Mouse (Mus musculus) adrenal gland, postnatal 25 days (tissue): ENCODE measurements around the gene Slu7. TPM values are rescaled to one million over a fixed set of nuclear protein-coding genes. Genes with fewer than 3 reads are reported as not detected.

ENCODE experiments used
- DNase-seq: peaks from one replicate; pipeline ENCODE4 v3.0.0; 2021; ENCODE audit warnings: mixed read lengths
- long read RNA-seq: library from polyadenylated mRNA; stranded (forward); transcript quantifications from one replicate; pipeline ENCODE4 v2.0.0, GENCODE M21; 2021
- total RNA-seq: library from RNA; stranded (reverse); gene quantifications from 2 replicates; pipeline ENCODE4 v1.2.3, GENCODE M21; 2021

The Slu7 gene
- 41.8 and 48.1 TPM in 2 replicates for total RNA-seq
- long read RNA-seq, transcript Slu7-201 (16 exons, 3,625 nt) = major isoform, 8 of 37 reads
- long read RNA-seq, partial matches to known transcripts = 17 of 37 reads
- long read RNA-seq, other reads (novel, unspliced or antisense) = 11 of 37 reads

DNA sequence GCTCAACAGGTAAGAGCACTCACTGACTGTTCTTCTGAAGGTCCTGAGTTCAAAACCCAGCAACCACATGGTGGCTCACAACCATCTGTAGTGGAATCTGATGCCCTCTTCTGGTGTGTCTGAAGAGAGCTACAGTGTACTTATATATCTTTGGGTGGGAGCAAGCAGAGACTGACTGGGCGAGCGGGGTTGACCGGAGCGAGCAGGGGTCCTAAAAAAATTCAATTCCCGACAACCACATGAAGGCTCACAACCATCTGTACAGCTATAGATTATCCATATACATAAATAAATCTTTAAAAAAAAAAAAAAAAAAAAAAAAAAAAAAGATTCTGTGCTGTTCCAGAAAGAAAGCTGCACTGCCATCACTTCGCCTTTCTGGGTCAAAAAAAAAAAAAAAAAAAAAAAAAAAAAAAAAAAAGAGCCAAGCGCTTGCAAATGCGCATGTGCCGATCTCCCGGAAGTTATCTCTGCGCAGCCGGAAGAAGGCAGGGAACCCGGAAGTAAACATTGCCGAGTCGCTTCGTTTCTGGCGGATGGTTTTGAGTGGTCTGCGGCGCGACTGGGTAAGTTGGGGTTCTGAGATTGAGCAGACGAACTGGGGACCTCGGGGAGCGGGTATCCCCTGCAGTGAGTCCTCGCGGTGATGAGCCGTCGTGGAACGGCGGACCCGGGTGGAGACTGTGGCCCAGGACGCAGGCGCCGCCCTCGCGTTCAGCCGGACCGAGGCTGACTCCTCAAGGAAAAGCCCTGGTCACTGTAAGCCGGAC is at the start of gene Slu7:
Gene Slu7 (plus strand): TSS at position 491 of the 770 bp plus-strand sequence.
- peak; percentile 74 for DNase-seq

DNA sequence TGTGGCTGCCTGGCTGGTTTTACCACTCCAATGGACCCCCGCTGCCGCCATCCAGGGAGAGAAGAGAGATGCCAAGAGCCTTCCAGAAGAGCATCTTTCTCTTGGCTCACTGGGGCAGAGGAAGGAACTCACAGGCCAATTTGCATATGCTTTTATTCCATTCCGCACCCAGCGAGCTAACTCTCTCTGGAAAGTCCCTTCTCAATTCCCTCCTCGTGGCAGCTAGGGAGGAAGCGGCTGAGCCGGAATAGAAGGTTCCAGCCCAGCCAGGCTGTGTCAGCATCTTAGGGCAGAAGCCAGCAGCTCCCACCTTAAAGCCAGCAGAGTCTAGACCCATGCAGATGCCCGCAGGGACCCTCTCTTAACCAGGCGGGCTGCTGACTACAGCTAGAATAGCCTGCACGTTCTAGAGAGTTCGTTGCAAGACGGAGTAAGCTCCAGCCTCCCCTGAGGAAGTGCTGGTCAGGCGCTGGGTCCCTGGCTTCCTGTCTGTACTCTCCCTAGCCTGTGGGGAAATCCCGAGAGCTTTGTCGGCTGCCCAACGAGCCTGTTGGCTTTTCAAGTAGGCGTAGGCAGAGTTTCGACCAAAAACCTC is 48.4 kb upstream of the Slu7 start:
- peak; percentile 44 for DNase-seq

DNA sequence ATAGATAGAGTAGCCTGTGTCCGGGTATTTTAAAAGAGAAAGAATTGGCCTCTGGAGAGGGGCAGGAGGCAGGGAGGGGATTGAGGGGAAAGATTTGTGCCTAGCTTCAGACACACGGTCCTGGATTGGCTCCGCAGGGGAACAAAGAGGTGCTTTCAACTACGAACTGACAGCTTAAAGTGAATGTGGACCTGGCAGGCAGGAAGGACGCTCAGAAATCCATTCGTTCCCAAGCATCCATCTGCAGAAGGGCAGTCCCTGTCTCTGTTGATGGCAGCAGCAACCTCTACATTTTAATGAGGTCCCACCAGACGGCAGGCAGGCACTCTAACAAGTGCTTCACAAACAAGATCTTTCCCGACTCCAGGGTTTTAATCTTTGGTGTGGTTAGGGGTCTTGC is 47.8 kb upstream of the Slu7 start:
- DNase-seq = no peak

DNA sequence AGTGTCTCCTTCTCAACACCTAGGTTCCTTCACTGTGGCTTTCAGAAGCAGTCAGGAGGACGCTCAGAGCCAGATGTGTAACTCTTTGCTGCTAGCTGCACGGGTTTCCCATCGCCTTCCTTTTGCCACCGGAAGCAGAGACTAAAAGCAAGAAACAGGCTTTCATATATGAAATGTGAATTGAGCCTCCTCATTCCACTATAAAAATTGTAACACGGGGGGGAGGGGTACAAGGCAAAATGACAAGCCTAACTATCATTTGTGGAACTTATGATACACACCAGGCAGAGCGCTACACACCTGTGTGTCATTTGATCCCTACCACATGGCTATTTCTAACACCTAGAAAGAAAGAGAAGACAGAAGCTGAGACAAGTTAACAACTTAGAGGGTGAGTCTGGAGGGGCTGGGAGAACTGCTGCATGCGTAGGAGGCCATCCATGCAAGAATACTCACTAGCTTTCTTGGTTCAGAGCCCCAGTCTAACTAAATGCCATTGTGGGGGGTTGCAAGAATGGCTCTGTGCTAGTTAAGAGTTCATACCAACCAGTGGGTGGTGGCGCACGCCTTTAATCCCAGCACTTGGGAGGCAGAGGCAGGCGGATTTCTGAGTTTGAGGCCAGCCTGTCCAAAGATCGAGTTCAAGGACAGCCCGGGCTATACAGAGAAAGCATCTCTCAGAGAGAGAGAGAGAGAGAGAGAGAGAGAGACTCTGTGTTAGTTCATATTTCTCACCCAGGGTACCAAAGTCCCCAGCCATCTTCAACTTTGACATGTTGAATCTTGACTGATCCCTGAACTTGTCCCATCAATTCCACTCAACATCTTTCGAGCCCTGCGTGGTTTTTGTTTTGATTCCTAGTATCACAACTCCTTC is 46.3 kb upstream of the Slu7 start:
- no peak for DNase-seq

DNA sequence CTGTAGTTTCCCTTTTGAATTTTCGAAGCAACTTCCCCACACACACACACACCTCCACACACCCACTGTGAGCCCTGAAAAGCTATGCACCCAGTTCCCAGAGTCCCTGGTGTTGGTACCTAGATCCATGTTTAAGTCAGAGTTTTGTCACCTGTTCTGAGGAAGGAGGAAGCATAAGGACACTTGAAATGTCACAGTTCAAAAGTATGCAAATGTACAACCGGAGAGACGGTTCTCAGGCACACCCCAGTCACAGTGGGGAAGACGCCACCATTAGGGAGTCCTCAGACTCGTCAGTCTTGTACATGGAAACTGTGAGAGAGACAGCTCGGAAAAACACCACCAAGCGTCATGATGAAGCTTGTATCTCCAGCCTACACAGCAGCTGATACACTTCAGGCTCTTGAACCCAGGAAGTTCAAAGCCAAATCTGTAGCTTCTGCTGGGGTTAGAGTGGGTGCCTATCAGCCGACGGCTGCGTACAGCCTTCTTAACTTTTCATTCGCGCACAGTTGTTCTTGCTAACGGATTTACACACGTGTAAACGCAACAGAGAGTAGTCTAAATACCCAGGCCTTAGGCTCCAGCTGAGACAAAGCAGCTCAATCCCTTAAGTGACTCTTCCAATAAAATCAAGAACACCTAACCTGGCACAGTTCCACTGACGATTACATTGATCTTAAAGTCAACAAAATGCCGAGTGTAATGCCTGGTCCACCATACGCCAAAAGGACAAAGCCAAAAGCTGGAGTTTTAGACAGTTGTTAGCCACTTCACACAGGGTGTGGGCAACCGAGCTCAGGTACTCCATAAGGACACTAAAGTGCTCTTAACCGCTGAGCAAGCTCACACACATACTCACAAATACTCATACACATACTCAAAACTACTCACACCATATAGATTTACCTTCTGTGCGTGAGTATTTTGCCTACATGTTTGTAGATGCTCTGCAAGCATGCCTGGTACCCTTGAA is 45.1 kb upstream of the Slu7 start:
- DNase-seq = no peak

DNA sequence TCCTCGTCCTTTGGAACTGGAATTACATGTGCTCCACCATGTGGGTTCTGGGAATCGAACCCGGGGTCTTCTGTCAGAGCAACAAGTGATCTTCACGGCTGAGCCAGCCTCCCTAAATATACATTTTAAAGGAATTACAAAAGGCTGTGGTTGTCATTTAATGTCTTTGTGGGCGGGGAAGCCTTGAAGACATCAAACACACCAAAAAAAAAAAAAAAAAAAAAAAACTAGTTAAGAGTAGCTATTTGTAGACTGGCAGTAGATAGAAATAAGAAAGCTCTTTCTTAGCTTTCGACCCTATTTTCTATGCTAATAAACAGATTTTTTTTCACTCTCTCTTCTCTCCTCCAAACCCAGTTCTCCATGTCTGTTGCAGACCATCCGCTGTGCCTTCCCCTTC is 44.4 kb upstream of the Slu7 start:
- no peak for DNase-seq

DNA sequence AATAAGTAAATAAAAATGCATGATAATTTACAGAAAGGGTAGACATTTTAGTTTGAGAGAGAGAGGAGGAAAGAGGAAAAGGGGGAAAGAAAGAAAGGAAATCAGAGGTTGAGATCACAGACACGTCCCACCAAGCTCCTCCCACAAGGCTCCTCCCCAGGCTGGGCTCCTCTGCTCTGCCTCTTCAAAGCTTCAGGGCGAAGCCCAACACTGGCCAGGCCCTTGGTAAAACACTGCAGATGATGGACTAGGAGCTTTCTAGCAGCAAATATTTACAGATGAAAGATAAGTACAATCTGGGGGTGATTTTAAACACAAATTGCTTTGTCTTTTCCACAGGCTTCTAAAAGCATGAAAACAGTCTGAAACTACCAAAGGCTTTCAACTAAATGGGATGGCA is 40.8 kb upstream of the Slu7 start:
- no peak for DNase-seq

DNA sequence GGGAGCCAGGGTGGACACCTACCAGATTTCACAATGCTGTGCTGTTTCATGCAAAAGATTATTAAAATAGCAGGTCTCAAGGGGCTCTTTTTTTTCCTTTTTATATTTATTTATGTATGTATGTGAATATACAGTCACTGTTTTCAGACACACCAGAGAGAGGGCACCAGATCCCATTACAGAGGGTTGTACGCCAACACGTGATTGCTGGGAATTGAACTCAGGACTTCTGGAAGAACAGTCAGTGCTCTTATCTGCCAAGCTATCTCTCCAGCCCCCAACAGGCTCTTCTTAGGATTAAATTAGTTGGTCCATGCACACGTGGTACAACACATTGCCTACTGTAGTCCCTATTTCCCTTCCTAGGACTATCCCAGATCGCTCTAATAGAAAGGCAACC is 40.2 kb upstream of the Slu7 start:
- DNase-seq = no peak

DNA sequence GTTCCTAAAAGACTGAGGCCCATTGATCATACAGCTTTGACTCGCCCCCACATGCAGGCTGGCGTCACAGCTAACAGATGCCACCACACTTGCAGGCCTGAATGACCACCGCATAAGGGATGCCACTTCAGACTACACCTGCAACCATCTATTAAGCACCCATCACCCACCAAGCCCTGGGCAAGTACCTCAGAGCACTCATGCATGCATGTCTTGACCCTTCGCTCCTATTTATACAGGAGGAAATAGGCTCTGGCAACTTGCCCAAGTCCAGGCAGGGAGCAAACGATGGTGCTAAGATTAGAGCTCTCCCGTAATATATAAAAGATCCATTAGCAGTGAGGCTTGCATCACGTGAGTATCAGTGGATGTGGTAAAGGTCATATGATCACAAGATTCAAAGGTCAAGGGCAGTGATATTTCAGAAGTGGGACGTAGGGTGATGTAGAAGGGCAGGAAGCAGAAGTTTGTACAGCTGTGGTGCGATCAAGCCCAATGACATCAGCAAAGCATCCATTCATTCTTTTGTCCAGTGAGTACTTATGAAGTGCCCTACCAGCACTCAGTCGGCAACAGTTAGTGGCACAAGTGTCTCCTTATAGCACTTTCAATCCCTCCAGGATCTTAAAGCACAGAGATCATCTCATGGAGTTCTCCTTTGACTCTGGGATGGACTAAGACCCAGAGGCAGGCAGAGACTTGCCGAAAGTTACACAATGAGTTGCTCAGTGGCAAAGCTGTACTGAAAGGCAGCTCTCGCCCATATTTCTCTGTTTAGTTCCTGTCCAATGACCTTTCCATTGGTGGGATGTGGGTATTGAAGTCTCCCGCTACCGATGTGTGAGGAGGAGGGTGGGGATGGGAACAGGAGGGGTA is 38.2 kb upstream of the Slu7 start:
- no peak for DNase-seq

DNA sequence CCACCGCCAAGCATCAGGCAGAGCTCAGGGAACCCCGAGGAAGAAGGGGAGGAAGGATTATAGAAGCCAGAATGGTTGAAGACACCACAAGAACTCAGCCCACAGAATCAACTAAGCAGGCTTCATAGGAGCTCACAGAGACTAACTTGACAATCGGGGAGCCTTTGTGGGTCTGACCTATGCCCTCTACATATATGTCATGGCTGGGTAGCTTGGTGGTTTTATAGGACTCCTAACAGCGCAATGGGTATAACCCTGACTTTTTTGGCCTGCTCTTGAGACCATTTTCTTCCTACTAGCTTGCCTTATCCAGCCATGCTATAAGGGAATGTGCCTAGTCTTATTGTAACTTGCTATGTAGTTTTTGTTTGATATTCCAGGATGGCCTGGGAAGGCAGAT is 37.3 kb upstream of the Slu7 start:
- DNase-seq = no peak

DNA sequence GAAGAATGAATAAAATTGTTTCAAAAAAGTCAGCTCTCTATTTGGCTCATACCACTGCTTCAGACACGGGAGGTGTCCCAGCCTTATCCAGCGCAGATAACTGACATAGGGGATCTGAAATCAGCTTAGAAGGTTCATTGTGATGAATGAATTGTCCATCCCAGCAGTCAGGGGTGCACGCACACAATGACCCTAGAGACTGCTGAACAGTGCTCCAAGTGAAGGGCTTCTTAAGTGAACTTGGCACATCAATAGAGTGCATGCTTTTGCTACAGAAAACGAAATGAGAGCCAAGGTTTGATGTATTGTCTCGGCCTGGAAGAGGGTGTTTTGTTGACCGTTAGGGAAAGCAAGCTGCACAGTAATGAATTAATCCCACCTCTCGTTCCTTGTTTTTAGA is 36.9 kb upstream of the Slu7 start:
- DNase-seq = no peak

DNA sequence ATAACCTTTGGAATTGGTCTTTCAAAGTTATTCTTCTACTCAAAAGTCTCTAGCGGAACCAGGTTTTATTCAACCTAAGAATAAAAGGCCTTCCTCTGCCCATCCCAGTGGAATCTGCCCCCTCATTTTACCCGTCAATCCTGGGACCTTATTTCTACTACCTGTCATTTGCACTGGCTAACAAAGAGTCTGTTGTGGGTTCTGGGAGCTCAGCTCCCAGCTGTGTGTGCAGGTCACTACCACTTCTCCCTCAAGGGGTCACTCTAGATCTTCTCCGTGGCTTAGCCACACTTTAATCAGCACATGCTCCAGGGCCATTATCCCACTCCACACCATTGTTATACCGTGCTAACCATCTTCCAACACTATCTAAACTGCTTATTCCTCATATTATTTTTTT is 34.2 kb upstream of the Slu7 start:
- no peak for DNase-seq

DNA sequence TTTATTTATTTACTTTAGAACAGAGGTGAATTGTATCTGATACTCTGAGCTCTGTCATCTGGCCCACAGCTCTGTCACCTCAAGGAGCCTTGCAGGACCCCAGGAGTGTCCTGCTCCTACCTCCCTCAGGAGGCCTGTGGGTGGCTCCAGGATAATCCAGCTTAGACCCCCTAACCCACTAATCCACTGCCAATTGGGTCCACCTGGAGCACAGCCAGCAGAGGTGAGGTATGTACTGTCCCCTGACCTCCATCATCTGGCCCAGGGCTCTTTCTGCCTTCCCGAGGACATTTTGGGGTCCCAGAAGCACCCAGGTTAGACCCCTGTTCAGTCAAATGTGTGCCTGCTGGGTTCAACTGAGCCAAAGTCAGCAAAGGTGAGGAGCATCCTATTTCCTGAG is 33.4 kb upstream of the Slu7 start:
- no peak for DNase-seq

DNA sequence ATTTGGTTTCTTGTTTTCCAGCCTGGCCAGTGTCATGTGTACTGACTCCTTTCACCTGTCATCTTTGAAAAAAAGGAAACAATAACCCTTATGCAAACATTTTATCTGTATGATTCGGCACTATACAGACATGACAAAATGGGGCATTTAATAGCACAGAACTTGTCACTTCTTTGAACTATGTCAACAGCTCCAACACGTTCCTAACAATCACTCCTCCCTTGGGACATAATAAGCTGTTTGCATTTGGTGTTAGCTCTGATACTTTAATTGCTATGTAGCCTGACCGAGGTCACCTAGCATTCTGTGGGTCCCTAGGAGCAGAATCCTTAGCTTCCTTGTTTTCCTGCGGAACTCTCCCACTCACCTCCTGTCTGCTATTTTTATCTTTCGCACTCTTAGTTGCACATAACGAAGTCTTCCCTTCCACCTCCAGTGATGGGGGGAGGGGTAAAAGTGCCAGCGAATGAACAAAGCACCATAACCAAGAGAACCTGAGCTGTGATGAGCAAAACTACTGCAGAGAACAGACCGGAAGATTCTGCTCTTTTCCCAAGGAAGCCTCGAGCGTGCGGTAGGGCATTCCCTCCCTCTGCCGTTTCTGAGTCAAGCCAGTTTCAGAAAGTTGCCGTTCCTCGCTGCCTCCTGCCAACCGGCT is 29.3 kb upstream of the Slu7 start:
- no peak for DNase-seq

DNA sequence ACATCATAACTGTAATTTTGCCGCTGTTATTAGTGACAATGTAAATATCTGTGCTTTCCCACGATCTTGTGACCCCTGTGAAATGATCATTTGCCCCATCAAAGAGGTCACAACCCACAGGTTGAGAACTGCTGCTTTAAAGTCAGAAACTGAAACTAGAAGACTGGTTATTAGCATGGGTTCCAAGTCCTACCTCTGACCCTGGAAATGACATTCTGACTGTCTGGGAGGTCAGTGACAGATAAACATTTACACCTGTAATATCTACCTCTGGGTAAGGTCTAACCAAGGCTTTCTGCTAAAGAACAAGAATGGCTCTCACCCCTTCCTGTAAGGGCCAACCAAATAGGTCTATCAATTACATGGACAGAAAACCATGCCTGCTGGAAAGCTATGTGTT is 24.7 kb upstream of the Slu7 start:
- no peak for DNase-seq

DNA sequence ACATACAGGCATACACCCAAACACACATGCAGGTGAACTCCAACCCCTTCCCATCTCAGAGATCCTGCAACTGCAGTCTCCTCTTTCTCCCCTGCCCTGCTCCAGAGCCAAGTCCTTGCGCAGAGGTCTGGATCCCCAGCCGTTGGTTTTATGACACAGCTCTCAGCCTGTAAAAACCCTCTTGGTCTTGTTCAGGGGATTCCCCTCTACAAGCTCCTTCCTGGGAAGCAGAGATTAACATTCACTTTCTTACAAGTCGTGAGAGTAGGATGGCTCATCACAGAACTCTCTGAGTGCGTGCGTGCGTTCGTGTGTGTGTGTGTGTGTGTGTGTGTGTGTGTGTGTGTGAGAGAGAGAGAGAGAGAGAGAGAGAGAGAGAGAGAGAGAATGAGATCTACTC is 23.3 kb upstream of the Slu7 start:
- no peak for DNase-seq

DNA sequence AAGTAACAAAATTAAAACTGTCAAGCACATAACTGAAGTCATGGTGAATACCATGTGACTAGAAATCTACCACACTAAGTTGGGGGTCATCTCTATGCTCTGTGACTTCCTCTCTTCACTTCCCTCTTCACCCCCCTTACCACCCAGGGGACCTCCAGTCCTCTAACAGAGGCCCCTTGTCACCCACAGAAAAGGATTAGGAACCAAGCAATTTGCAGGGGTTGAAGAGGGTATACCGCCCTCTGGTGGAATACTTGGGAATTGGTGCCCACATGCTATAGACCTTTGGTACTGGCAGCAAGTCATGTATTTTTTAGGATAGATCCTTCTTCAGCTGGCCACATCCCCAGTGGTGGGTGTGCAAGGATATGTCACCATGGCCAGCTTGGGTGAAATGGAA is 22.1 kb upstream of the Slu7 start:
- peak; percentile 60 for DNase-seq

DNA sequence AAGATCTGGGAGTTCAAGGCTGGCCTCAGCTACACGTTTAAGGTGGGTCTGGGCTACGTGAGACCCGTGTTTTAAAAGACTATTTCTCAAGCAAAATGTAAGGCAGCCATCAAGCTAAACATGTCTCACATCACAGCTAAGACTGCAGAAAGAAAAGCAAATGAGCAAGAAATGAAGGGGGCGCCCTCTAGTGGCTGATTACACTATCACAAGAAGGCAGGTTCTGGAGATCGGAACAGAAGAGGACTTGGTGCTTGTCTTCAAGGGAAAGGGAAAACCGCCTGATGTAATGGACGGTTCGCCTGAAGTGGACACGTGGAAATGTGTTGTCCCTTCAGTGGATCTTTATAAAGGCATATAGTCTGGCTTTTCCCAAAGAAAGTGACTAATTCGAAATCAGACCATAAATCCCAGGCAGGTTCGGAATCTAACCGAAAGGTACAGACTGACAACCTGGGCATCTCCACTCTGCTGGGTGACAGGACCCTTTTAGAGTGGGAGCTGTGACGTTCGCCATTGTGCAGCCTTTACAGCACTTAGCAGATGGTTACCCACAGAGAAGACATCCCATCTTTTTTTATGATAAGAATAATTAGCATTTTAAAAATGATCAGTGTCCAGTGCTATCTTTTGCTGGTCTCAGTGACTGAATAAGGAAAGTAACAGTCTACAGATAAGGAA is 20.6 kb upstream of the Slu7 start:
- peak; percentile 66 for DNase-seq

DNA sequence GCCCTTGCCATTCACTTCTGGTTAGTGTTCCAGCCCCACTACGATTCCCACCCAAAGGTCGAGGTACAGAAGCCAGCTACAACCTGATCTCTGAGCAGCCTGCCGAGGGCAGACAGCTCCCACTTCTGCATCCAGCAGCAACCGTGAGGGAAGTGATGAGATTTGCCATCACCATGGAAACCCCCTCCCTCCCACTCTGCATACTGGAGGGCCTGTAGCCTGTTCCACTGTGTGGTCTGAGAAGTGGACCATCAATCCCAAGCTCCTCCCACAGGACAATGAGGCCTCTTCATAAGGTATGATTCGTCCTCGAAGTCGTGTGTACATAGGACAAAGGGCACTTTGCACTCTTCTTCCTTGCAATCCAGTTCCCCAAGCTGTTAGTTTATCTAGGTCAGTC is 16.3 kb upstream of the Slu7 start:
- DNase-seq = no peak

DNA sequence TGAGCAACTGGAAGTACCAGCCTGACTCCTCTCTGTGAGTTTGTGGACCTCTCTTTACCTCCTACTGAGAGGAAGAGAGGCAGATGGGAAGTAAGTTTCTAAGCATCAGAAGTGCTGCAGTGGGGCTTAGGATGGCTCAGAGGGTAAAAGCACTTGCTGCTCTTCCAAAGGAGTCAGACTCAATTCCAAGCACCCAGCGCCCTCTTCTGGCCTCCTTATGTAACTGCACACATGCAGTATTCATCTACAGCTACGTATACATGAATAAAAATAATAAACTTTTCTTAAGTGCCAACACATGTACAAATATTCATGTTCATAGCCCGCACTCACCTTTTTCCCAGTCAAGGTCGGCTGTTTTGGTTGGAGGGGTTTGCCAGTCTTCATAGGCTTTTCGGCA is 9.2 kb upstream of the Slu7 start:
- no peak for DNase-seq
